Mouse (Mus musculus) lung, adult 10 weeks (tissue): ENCODE data around the gene Cacna1b. TPM values are rescaled to one million over a fixed set of nuclear protein-coding genes. Genes with fewer than 3 reads are reported as not detected.

ENCODE experiments used
- polyA plus RNA-seq: library from polyadenylated mRNA; stranded (reverse); fragments of 350-450 nt; fragmentation: Illumina TruSeq; extraction: RNeasy Lipid Tissue Mini Kit (QIAGEN cat#74804); gene quantifications from one replicate; pipeline ENCODE4 v1.2.3, GENCODE M21; 2014; ENCODE audit warnings: low read depth, low replicate concordance; ENCODE audit not compliant: insufficient read depth

Cacna1b gene
- 0.09 TPM for polyA plus RNA-seq

GRCm38 (mm10) chr2:24763115-24763557, at the start of gene Cacna1b:
TSS of gene Cacna1b (minus strand) at chr2:24763152.

Other genes with a start within 250 kb of the Cacna1b start
- gene Ehmt1, start 156.5 kb upstream of the Cacna1b start, polyA plus RNA-seq: 8.9 TPM
- gene Arrdc1, start 172.1 kb upstream of the Cacna1b start, polyA plus RNA-seq: 58.3 TPM
- gene Zmynd19, start 186.6 kb upstream of the Cacna1b start, polyA plus RNA-seq: 11.7 TPM
- 12.6 TPM for gene Dph7, start 199.2 kb upstream of the Cacna1b start, polyA plus RNA-seq
- gene Mrpl41, start 211.9 kb upstream of the Cacna1b start, polyA plus RNA-seq: 58.2 TPM
- 13.0 TPM for gene Pnpla7, start 212.9 kb upstream of the Cacna1b start, polyA plus RNA-seq